Mouse (Mus musculus): ENCODE results near the gene Klk1b9. TPM values are rescaled to one million over a fixed set of nuclear protein-coding genes. Genes with fewer than 3 reads are reported as not detected.
"Not testable (repeated sequence)": the region's sequence is repeated elsewhere in the genome, so short reads cannot be mapped to it uniquely, and the experiment has no call there.

The Klk1b9 gene
- polyA plus RNA-seq, 1 experiment from 2014 or later, result not detected

DNA sequence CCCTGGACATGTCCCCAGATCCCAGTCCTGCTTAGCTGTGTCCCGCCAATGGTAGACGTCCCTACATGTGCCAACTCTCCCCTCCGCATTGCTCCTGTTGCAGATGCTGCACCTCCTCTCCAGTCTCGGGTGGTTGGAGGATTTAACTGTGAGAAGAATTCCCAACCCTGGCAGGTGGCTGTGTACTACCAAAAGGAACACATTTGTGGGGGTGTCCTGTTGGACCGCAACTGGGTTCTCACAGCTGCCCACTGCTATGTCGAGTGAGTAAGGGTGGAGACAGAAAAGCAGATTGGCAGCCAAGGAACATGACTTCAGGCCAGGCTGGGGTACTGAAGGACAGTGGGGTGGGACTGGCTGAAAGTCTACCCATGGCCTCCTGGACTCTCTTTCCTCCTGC lies 38.8 kb downstream of the Klk1b9 start:
- not testable (repeated sequence) for H3K9ac ChIP-seq (ENCODE audit: low read length); ATAC-seq (replicated peaks; ENCODE audit: low FRiP score, low TSS enrichment, low read depth); DNase-seq (ENCODE audit: low spot score); H3K4me3 ChIP-seq (ENCODE audit: low read depth, low read length); H3K4me1 ChIP-seq (replicated peaks; ENCODE audit: control insufficient read depth, insufficient read depth, low read length); H3K9me3 ChIP-seq (ENCODE audit: control insufficient read depth, low read length); H3K27me3 ChIP-seq (replicated peaks; ENCODE audit: control insufficient read depth, insufficient read depth, low read length); H3K4me2 ChIP-seq (ENCODE audit: low read length); H3K36me3 ChIP-seq (ENCODE audit: control insufficient read depth, insufficient read depth, low read length); H3K27ac ChIP-seq (ENCODE audit: low read depth)
- WGBS, result 78% methylated on average over 6 of the region's 6 CpGs

DNA sequence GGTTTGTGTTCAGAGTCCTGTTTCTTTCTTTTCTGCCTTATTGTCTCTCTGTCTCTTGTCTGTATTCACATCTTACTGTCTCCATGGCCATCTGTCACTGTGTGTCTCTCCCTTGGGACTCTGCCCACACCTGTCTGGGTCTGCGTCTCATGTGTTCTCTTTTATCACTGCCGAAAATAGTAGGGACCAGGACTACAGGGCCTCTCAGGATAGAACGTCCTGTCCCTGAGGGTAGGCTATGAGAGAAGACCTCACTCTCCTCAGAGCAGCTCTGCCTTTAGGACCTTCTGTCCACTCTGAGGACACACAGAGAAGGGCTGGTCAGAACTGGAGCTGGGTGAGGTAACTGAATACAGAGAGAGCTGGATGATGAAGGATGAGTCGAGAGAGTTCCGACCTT lies 39.2 kb downstream of the Klk1b9 start:
- Histone ChIP-seq H3K4me3 (ENCODE audit: low read depth, low read length) (no peak overlapping the region), H3K4me1 (replicated peaks; ENCODE audit: control insufficient read depth, insufficient read depth, low read length) (no peaks in the 10 kb centered on the region), H3K9ac (ENCODE audit: low read length) (no peak overlapping the region), H3K4me2 (ENCODE audit: low read length) (no peak overlapping the region), H3K27ac (ENCODE audit: low read depth) (no peak overlapping the region), H3K9me3 (ENCODE audit: control insufficient read depth, low read length) (no peaks in the 10 kb centered on the region), H3K36me3 (ENCODE audit: control insufficient read depth, insufficient read depth, low read length) (no peaks in the 10 kb centered on the region), H3K27me3 (replicated peaks; ENCODE audit: control insufficient read depth, insufficient read depth, low read length) (no peaks in the 10 kb centered on the region)
- no peak for DNase-seq (ENCODE audit: low spot score)
- WGBS, result 84% methylated on average over 5 of the region's 5 CpGs
- ATAC-seq (replicated peaks; ENCODE audit: low FRiP score, low TSS enrichment, low read depth), result no peak

Other genes starting within 250 kb of the Klk1b9 start
- gene Klk12, start 207.2 kb upstream of the Klk1b9 start, polyA plus RNA-seq (2014; fragmentation: Nextera tagmentation; extraction: Ambion mirVana), result not detected in 2 replicates
- not detected in 2 replicates for gene Klk11, start 201.5 kb upstream of the Klk1b9 start, polyA plus RNA-seq (2014; fragmentation: Nextera tagmentation; extraction: Ambion mirVana)
- 1.1 and 1.4 TPM in 2 replicates for gene Klk10, start 195.0 kb upstream of the Klk1b9 start, polyA plus RNA-seq (2014; fragmentation: Nextera tagmentation; extraction: Ambion mirVana)
- not detected in 2 replicates for gene Klk9, start 184.2 kb upstream of the Klk1b9 start, polyA plus RNA-seq (2014; fragmentation: Nextera tagmentation; extraction: Ambion mirVana)
- gene Klk8, start 178.5 kb upstream of the Klk1b9 start, polyA plus RNA-seq (2014; fragmentation: Nextera tagmentation; extraction: Ambion mirVana), result 26.7 and 29.9 TPM in 2 replicates
- 0.12 TPM in 1 of 2 replicates, not detected in the other for gene Klk7, start 164.8 kb upstream of the Klk1b9 start, polyA plus RNA-seq (2014; fragmentation: Nextera tagmentation; extraction: Ambion mirVana)
- gene Klk6, start 151.6 kb upstream of the Klk1b9 start, polyA plus RNA-seq (2014; fragmentation: Nextera tagmentation; extraction: Ambion mirVana), result 0.16 TPM in 1 of 2 replicates, not detected in the other
- gene Klk5, start 134.1 kb upstream of the Klk1b9 start, polyA plus RNA-seq (2014; fragmentation: Nextera tagmentation; extraction: Ambion mirVana), result not detected in 2 replicates
- not detected in 2 replicates for gene Klk4, start 94.9 kb upstream of the Klk1b9 start, polyA plus RNA-seq (2014; fragmentation: Nextera tagmentation; extraction: Ambion mirVana)
- gene Klk15, start 42.3 kb upstream of the Klk1b9 start, polyA plus RNA-seq (2014; fragmentation: Nextera tagmentation; extraction: Ambion mirVana), result not detected in 2 replicates
- gene Klk1b8, start 25.4 kb upstream of the Klk1b9 start, polyA plus RNA-seq (2014; fragmentation: Nextera tagmentation; extraction: Ambion mirVana), result not detected in 2 replicates
- gene Klk1b1, start 9.3 kb upstream of the Klk1b9 start, polyA plus RNA-seq (2014; fragmentation: Nextera tagmentation; extraction: Ambion mirVana), result not detected in 2 replicates
- not detected in 2 replicates for gene Klk1b11, start 19.8 kb downstream of the Klk1b9 start, polyA plus RNA-seq (2014; fragmentation: Nextera tagmentation; extraction: Ambion mirVana)
- not detected in 2 replicates for gene Klk1b26, start 36.1 kb downstream of the Klk1b9 start, polyA plus RNA-seq (2014; fragmentation: Nextera tagmentation; extraction: Ambion mirVana)
- gene Klk1b27, start 76.2 kb downstream of the Klk1b9 start, polyA plus RNA-seq (2014; fragmentation: Nextera tagmentation; extraction: Ambion mirVana), result not detected in 2 replicates
- not detected in 2 replicates for gene Klk1b21, start 126.3 kb downstream of the Klk1b9 start, polyA plus RNA-seq (2014; fragmentation: Nextera tagmentation; extraction: Ambion mirVana)
- gene Klk1b22, start 136.6 kb downstream of the Klk1b9 start, polyA plus RNA-seq (2014; fragmentation: Nextera tagmentation; extraction: Ambion mirVana), result not detected in 2 replicates
- gene Klk1b16, start 160.7 kb downstream of the Klk1b9 start, polyA plus RNA-seq (2014; fragmentation: Nextera tagmentation; extraction: Ambion mirVana), result not detected in 2 replicates
- gene Klk1b24, start 212.2 kb downstream of the Klk1b9 start, polyA plus RNA-seq (2014; fragmentation: Nextera tagmentation; extraction: Ambion mirVana), result not detected in 2 replicates
- gene Klk1b3, start 222.1 kb downstream of the Klk1b9 start, polyA plus RNA-seq (2014; fragmentation: Nextera tagmentation; extraction: Ambion mirVana), result not detected in 2 replicates
- not detected in 2 replicates for gene Klk1b4, start 231.4 kb downstream of the Klk1b9 start, polyA plus RNA-seq (2014; fragmentation: Nextera tagmentation; extraction: Ambion mirVana)
- gene Klk1b5, start 239.9 kb downstream of the Klk1b9 start, polyA plus RNA-seq (2014; fragmentation: Nextera tagmentation; extraction: Ambion mirVana), result not detected in 2 replicates
- 0.39 and 1.8 TPM in 2 replicates for gene Klk1, start 249.3 kb downstream of the Klk1b9 start, polyA plus RNA-seq (2014; fragmentation: Nextera tagmentation; extraction: Ambion mirVana)

Measured in intestine, embryonic 14.5 days (tissue).